Mouse (Mus musculus) limb, embryonic 15.5 days (tissue): ENCODE measurements around the gene Hs6st3. TPM values are rescaled to one million over a fixed set of nuclear protein-coding genes. Genes with fewer than 3 reads are reported as not detected.
"Not testable (repeated sequence)": the region's sequence is repeated elsewhere in the genome, so short reads cannot be mapped to it uniquely, and the experiment has no call there.

Source experiments
- ATAC-seq: fragments of 200-750 bp; cut with Nextera tagmentation; 2 replicates; pipeline ENCODE4 v1.8.0; 2017; ENCODE audit warnings: low read depth, moderate TSS enrichment; ENCODE audit not compliant: insufficient number of reproducible peaks, low FRiP score, low TSS enrichment
- H3K27ac ChIP-seq: fragments of 300-500 bp; sonication (generic); 2 replicates; pipeline ENCODE4 v1.5.1; 2015; ENCODE audit warnings: moderate library complexity, mild to moderate bottlenecking, inconsistent platforms
- H3K27me3 ChIP-seq: fragments of 300-500 bp; sonication (generic); 2 replicates; pipeline ENCODE4 v1.6.1; 2015; ENCODE audit warnings: inconsistent platforms
- H3K36me3 ChIP-seq: fragments of 300-500 bp; sonication (generic); 2 replicates; pipeline ENCODE4 v1.6.1; 2015; ENCODE audit warnings: inconsistent platforms
- H3K4me1 ChIP-seq: fragments of 300-500 bp; sonication (generic); 2 replicates; pipeline ENCODE4 v1.6.1; 2015; ENCODE audit warnings: inconsistent platforms
- H3K4me2 ChIP-seq: fragments of 300-500 bp; sonication (generic); 2 replicates; pipeline ENCODE4 v1.6.1; 2015; ENCODE audit warnings: mild to moderate bottlenecking, inconsistent platforms
- H3K4me3 ChIP-seq: fragments of 300-500 bp; sonication (generic); 2 replicates; pipeline ENCODE4 v1.5.1; 2015; ENCODE audit warnings: mild to moderate bottlenecking, inconsistent platforms
- H3K9ac ChIP-seq: fragments of 300-500 bp; sonication (generic); 2 replicates; pipeline ENCODE4 v1.6.1; 2015; ENCODE audit warnings: inconsistent platforms
- H3K9me3 ChIP-seq: fragments of 300-500 bp; sonication (generic); 2 replicates; pipeline ENCODE4 v1.6.1; 2016; ENCODE audit warnings: inconsistent platforms
- WGBS: fragments of 180-500 bp; shearing (Covaris S2); methylation state at CpG from one replicate; pipeline ENCODE4 v1.1.7; 2015; 5-methylcytosine and 5-hydroxymethylcytosine counted together
- polyA plus RNA-seq: library from polyadenylated mRNA; unstranded; fragments of >200 nt; fragmentation: Nextera tagmentation; extraction: Ambion mirVana; gene quantifications from 2 replicates; pipeline ENCODE4 v1.2.1, GENCODE M21; 2015

Gene Hs6st3
- polyA plus RNA-seq, 1 experiment from 2014 or later: 0.24 TPM

- not testable (repeated sequence) for H3K27ac ChIP-seq, H3K4me1 ChIP-seq, H3K36me3 ChIP-seq, ATAC-seq, H3K9ac ChIP-seq, H3K4me2 ChIP-seq, H3K9me3 ChIP-seq, H3K27me3 ChIP-seq, H3K4me3 ChIP-seq
- 88% methylated on average over 1 of the region's 1 CpGs for WGBS
These were observed 449.2 kb downstream of the Hs6st3 start for GRCm38 (mm10) chr14:119587365-119587764.

- Histone ChIP-seq H3K4me3 (no peak overlapping the region), H3K36me3 (no peaks in the 10 kb centered on the region), H3K9ac (no peak overlapping the region), H3K4me1 (no peaks in the 10 kb centered on the region), H3K4me2 (no peak overlapping the region), H3K9me3 (no peaks in the 10 kb centered on the region), H3K27ac (no peak overlapping the region), H3K27me3 (no peaks in the 10 kb centered on the region)
- no peak for ATAC-seq
- 59% methylated on average over 14 of the region's 14 CpGs for WGBS
These were observed 466.2 kb downstream of the Hs6st3 start for GRCm38 (mm10) chr14:119604327-119604726.

GRCm38 (mm10) chr14:119612793-119613192, 474.7 kb downstream of the Hs6st3 start:
- WGBS: 74% methylated on average over 2 of the region's 2 CpGs
- Histone ChIP-seq H3K4me2 (no peak overlapping the region), H3K4me3 (no peak overlapping the region), H3K27me3 (no peaks in the 10 kb centered on the region), H3K9me3 (no peaks in the 10 kb centered on the region), H3K27ac (no peak overlapping the region), H3K9ac (no peak overlapping the region), H3K36me3 (no peaks in the 10 kb centered on the region), H3K4me1 (no peaks in the 10 kb centered on the region)
- ATAC-seq: no peak

- no peaks in the 10 kb centered on the region for H3K27me3 ChIP-seq
- no peak overlapping the region for H3K9ac ChIP-seq
- no peak for ATAC-seq
- H3K4me3 ChIP-seq: no peak overlapping the region
- no peaks in the 10 kb centered on the region for H3K9me3 ChIP-seq
- H3K4me2 ChIP-seq: no peak overlapping the region
- no peak overlapping the region for H3K27ac ChIP-seq
- no peaks in the 10 kb centered on the region for H3K36me3 ChIP-seq
- no peaks in the 10 kb centered on the region for H3K4me1 ChIP-seq
- WGBS: 83% methylated on average over 1 of the region's 1 CpGs
These were observed 491.0 kb downstream of the Hs6st3 start for GRCm38 (mm10) chr14:119629127-119629526.

- Histone ChIP-seq H3K9ac (no peak overlapping the region), H3K4me1 (no peaks in the 10 kb centered on the region), H3K36me3 (no peaks in the 10 kb centered on the region), H3K27ac (no peak overlapping the region), H3K4me3 (no peak overlapping the region), H3K27me3 (no peaks in the 10 kb centered on the region), H3K4me2 (no peak overlapping the region), H3K9me3 (no peaks in the 10 kb centered on the region)
- 44% methylated on average over 3 of the region's 3 CpGs for WGBS
- no peak for ATAC-seq
These were observed 494.9 kb downstream of the Hs6st3 start for GRCm38 (mm10) chr14:119633090-119633489.

GRCm38 (mm10) chr14:119633626-119634025, 495.5 kb downstream of the Hs6st3 start:
- Histone ChIP-seq H3K4me2 (no peak overlapping the region), H3K27me3 (no peaks in the 10 kb centered on the region), H3K4me3 (no peak overlapping the region), H3K27ac (no peak overlapping the region), H3K4me1 (no peaks in the 10 kb centered on the region), H3K9ac (no peak overlapping the region), H3K9me3 (no peaks in the 10 kb centered on the region), H3K36me3 (no peaks in the 10 kb centered on the region)
- no peak for ATAC-seq
- 30% methylated on average over 3 of the region's 3 CpGs for WGBS

GRCm38 (mm10) chr14:119642874-119643273, 504.7 kb downstream of the Hs6st3 start:
- no peak for ATAC-seq
- 96% methylated on average over 1 of the region's 1 CpGs for WGBS
- no peak overlapping the region for H3K9ac ChIP-seq
- no peaks in the 10 kb centered on the region for H3K36me3 ChIP-seq
- no peaks in the 10 kb centered on the region for H3K4me1 ChIP-seq
- no peak overlapping the region for H3K4me2 ChIP-seq
- no peaks in the 10 kb centered on the region for H3K9me3 ChIP-seq
- H3K27ac ChIP-seq: no peak overlapping the region
- no peak overlapping the region for H3K4me3 ChIP-seq
- H3K27me3 ChIP-seq: no peaks in the 10 kb centered on the region

- H3K27me3 ChIP-seq: no peaks in the 10 kb centered on the region
- no peak overlapping the region for H3K4me3 ChIP-seq
- H3K4me2 ChIP-seq: no peak overlapping the region
- no peak for ATAC-seq
- 91% methylated on average over 12 of the region's 12 CpGs for WGBS
- no peaks in the 10 kb centered on the region for H3K9me3 ChIP-seq
- H3K27ac ChIP-seq: no peak overlapping the region
- no peaks in the 10 kb centered on the region for H3K4me1 ChIP-seq
- no peaks in the 10 kb centered on the region for H3K36me3 ChIP-seq
- no peak overlapping the region for H3K9ac ChIP-seq
These were observed 505.7 kb downstream of the Hs6st3 start for GRCm38 (mm10) chr14:119643840-119644239.

GRCm38 (mm10) chr14:119656936-119657335, 518.8 kb downstream of the Hs6st3 start:
- Histone ChIP-seq H3K4me1 (no peaks in the 10 kb centered on the region), H3K27ac (no peak overlapping the region), H3K9ac (no peak overlapping the region), H3K9me3 (no peaks in the 10 kb centered on the region), H3K36me3 (no peaks in the 10 kb centered on the region), H3K27me3 (no peaks in the 10 kb centered on the region), H3K4me3 (no peak overlapping the region), H3K4me2 (no peak overlapping the region)
- ATAC-seq: no peak
- 65% methylated on average over 2 of the region's 2 CpGs for WGBS

GRCm38 (mm10) chr14:119665741-119666141, 527.6 kb downstream of the Hs6st3 start:
- no peak overlapping the region for H3K27ac ChIP-seq
- no peaks in the 10 kb centered on the region for H3K4me1 ChIP-seq
- no peaks in the 10 kb centered on the region for H3K9me3 ChIP-seq
- ATAC-seq: no peak
- H3K27me3 ChIP-seq: no peaks in the 10 kb centered on the region
- no peaks in the 10 kb centered on the region for H3K36me3 ChIP-seq
- WGBS: 76% methylated on average over 5 of the region's 5 CpGs
- H3K9ac ChIP-seq: no peak overlapping the region
- no peak overlapping the region for H3K4me3 ChIP-seq
- no peak overlapping the region for H3K4me2 ChIP-seq

GRCm38 (mm10) chr14:119667421-119667820, 529.3 kb downstream of the Hs6st3 start:
- no peak overlapping the region for H3K4me2 ChIP-seq
- no peak overlapping the region for H3K9ac ChIP-seq
- ATAC-seq: no peak
- no peaks in the 10 kb centered on the region for H3K36me3 ChIP-seq
- no peaks in the 10 kb centered on the region for H3K27me3 ChIP-seq
- no peak overlapping the region for H3K27ac ChIP-seq
- H3K4me3 ChIP-seq: no peak overlapping the region
- 93% methylated on average over 1 of the region's 1 CpGs for WGBS
- no peaks in the 10 kb centered on the region for H3K9me3 ChIP-seq
- no peaks in the 10 kb centered on the region for H3K4me1 ChIP-seq

- Histone ChIP-seq H3K9ac (no peak overlapping the region), H3K27me3 (no peaks in the 10 kb centered on the region), H3K4me1 (no peaks in the 10 kb centered on the region), H3K4me2 (no peak overlapping the region), H3K27ac (no peak overlapping the region), H3K4me3 (no peak overlapping the region), H3K36me3 (no peaks in the 10 kb centered on the region), H3K9me3 (no peaks in the 10 kb centered on the region)
- WGBS: 87% methylated on average over 16 of the region's 16 CpGs
- ATAC-seq: no peak
These were observed 532.9 kb downstream of the Hs6st3 start for GRCm38 (mm10) chr14:119670836-119671587.

- no peak for ATAC-seq
- H3K4me3 ChIP-seq: no peak overlapping the region
- H3K27ac ChIP-seq: no peak overlapping the region; the same call in 1 of the 2 replicates
- H3K9me3 ChIP-seq: no peaks in the 10 kb centered on the region
- no peak overlapping the region for H3K9ac ChIP-seq
- peaks cover 6% of the 10 kb centered on the region; the same call in 1 of the 2 replicates for H3K4me1 ChIP-seq
- peak overlapping the region; percentile 17; the same call in 1 of the 2 replicates for H3K4me2 ChIP-seq
- no peaks in the 10 kb centered on the region for H3K27me3 ChIP-seq
- H3K36me3 ChIP-seq: no peaks in the 10 kb centered on the region
- 42% methylated on average over 11 of the region's 11 CpGs for WGBS
These were observed 540.4 kb downstream of the Hs6st3 start for GRCm38 (mm10) chr14:119678574-119678973.
